Mouse (Mus musculus): ENCODE measurements at regions not wholly inside any gene's neighbourhood (a gene's known extent, or its start where the extent isn't known, plus 50 kb on each side); places are given as distances from the start of the nearest gene placed in this dataset.

DNA sequence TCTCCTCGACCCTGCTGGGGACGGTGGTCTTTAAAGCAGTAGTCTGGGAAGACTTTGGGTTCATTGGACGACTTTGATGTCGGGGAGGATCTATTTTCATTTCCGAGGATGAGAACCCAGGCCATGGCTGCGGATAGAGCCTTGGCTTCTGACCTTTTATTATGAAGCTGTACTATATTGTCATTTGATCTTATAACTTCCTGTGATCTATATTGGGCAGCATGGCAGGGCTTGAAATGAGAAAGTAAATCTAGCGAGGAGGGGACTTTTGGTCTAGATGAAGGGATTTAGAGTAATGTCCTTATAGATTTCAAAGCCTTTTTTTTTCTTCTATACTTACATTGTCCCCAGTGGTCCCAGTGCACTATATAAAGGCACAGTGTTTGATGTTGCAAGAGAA lies 172.8 kb upstream of the Stt3b start:
- TF ChIP-seq GATA1 (IDR thresholded peaks at IDR 0.05; ENCODE audit: low read length), result no peak
- TF ChIP-seq TAL1 (IDR thresholded peaks at IDR 0.05; ENCODE audit: low read length), result no peak
